Mouse (Mus musculus) urinary bladder, postnatal 10 days (tissue): ENCODE results near the gene Irak4.

Experiments used
- DNase-seq: peaks from one replicate; pipeline ENCODE4 v3.0.0; 2022; ENCODE audit warnings: low spot score

The Irak4 gene

GRCm38 (mm10) chr15:94628830-94629601 lies 85.6 kb downstream of the Irak4 start, which contains the start of gene Tmem117:
TSS of gene Tmem117 (plus strand) at chr15:94629232.
- DNase-seq = no peak

- DNase-seq = no peak
These were observed 87.1 kb downstream of the Irak4 start for GRCm38 (mm10) chr15:94630553-94630952.
